Mouse (Mus musculus) C2C12 (cell line): ENCODE measurements around the gene Sall1.

Source experiments
- CEBPB ChIP-seq: IDR thresholded peaks from one replicate; pipeline ENCODE4 v1.6.1; 2011; ENCODE audit warnings: low read depth, mild to moderate bottlenecking, control low read depth, moderate library complexity
- CTCF ChIP-seq: IDR thresholded peaks from one replicate; pipeline ENCODE4 v1.5.1; 2011; ENCODE audit not compliant: control insufficient read depth, insufficient read depth, insufficient read length
- FOSL1 ChIP-seq: IDR thresholded peaks from one replicate; pipeline ENCODE4 v1.8.0; 2011; ENCODE audit warnings: mild to moderate bottlenecking, low read length; ENCODE audit not compliant: poor library complexity, insufficient read depth, severe bottlenecking
- MAX ChIP-seq: IDR thresholded peaks from one replicate; pipeline ENCODE4 v1.6.1; 2011; ENCODE audit warnings: mild to moderate bottlenecking, control low read depth
- MYOD1 ChIP-seq: IDR thresholded peaks from one replicate; pipeline ENCODE4 v1.6.1; 2011; ENCODE audit warnings: low read depth; ENCODE audit not compliant: control insufficient read depth, insufficient read length
- MYOG ChIP-seq: IDR thresholded peaks from one replicate; pipeline ENCODE4 v1.6.1; 2011; ENCODE audit not compliant: control insufficient read depth, insufficient read length; ENCODE audit errors: extremely low read depth
- USF1 ChIP-seq: IDR thresholded peaks from one replicate; pipeline ENCODE4 v1.6.1; 2011; ENCODE audit warnings: low read depth, mild to moderate bottlenecking, control low read depth, moderate library complexity

GRCm38 (mm10) chr8:89024796-89025195 lies 19.2 kb downstream of the Sall1 start:
- TF ChIP-seq CTCF (no peak), USF1 (no peak), FOSL1 (no peak), CEBPB (no peak), MYOG (no peak), MAX (no peak), MYOD1 (no peak)
